Mouse (Mus musculus) MEL (cell line): ENCODE results near the gene Rapgef4.

Experiments
- CHD1 ChIP-seq: IDR thresholded peaks from 2 replicates; pipeline ENCODE4 v1.6.1; 2012; ENCODE audit warnings: low read depth, mild to moderate bottlenecking, inconsistent platforms, low read length, improper control_type of control experiment
- CTCF ChIP-seq, 3 experiments: IDR thresholded peaks in 2 of 3; conservative IDR thresholded peaks in 1 of 3; 2 replicates each; pipeline ENCODE4 v1.5.1; 2011 to 2012; ENCODE audit warnings: low read length in 3 of 3, low read depth in 2 of 3, mild to moderate bottlenecking in 2 of 3, improper control_type of control experiment in 1 of 3, inconsistent platforms in 1 of 3, mixed read lengths in 1 of 3, moderate library complexity in 1 of 3; ENCODE audit not compliant: control insufficient read depth in 1 of 3, insufficient read depth in 1 of 3, poor library complexity in 1 of 3, severe bottlenecking in 1 of 3
- MAFK ChIP-seq: IDR thresholded peaks from 2 replicates; pipeline ENCODE4 v1.6.1; 2011; ENCODE audit warnings: low read depth, mild to moderate bottlenecking, low read length, improper control_type of control experiment, borderline replicate concordance
- POLR2A ChIP-seq, 2 experiments: IDR thresholded peaks; 2 replicates each; pipeline ENCODE4 v1.6.1; 2011 to 2012; ENCODE audit warnings: low read length in 2 of 2, mild to moderate bottlenecking in 2 of 2, control low read depth in 1 of 2, improper control_type of control experiment in 1 of 2, low read depth in 1 of 2, moderate library complexity in 1 of 2; ENCODE audit not compliant: control insufficient read depth in 1 of 2, insufficient read depth in 1 of 2, poor library complexity in 1 of 2
- ZNF384 ChIP-seq: IDR thresholded peaks from 2 replicates; pipeline ENCODE4 v1.6.1; 2012; ENCODE audit warnings: low read depth, mild to moderate bottlenecking, inconsistent platforms, low read length, improper control_type of control experiment

DNA sequence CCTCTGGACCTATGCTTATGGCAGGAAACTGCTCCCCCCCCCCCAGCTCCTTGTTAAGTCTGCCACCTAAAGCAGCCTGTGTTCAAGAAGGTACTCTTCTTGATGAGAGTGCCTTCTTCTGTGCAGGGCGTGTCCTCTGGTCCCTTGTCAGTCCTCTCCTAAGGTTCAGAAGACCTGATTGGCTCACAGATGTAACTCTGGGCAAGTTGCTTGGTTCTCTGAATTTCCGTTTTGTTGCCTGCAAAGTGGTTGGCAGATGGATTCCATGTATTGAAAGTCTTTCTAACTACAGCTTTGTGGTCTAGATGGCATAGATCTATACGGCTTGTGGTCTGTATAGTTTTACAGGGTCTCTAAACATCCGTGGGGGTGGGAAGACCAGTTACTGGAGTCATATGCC is 101.8 kb downstream of the Rapgef4 start:
- no peak for TF ChIP-seq ZNF384
- TF ChIP-seq CHD1 = no peak
- TF ChIP-seq MAFK = no peak
- TF ChIP-seq POLR2A (IDR thresholded peaks at IDR 0.05; ENCODE audit: control insufficient read depth in 1 of 2, insufficient read depth in 1 of 2, low read depth in 1 of 2, low read length in 2 of 2, poor library complexity in 1 of 2) = no peak
- TF ChIP-seq CTCF (IDR thresholded peaks at IDR 0.05 in 2 of 3, conservative IDR thresholded peaks at IDR 0.05 in 1 of 3; ENCODE audit: control insufficient read depth in 1 of 3, insufficient read depth in 1 of 3, low read depth in 2 of 3, low read length in 3 of 3, poor library complexity in 1 of 3, severe bottlenecking in 1 of 3) = no peak
